Mouse (Mus musculus) monocyte, adult 5-6 weeks (primary cell): Measurements from ENCODE around the gene Zdhhc22. TPM values are rescaled to one million over a fixed set of nuclear protein-coding genes. Genes with fewer than 3 reads are reported as not detected.
A peak's percentile ranks its signal among the peaks of the same experiment; 100 is the strongest.

Source experiments
- ATAC-seq: fragments of 153-309, 156-312 bp; replicated peaks from 2 replicates; pipeline ENCODE4 v1.8.0; 2017; ENCODE audit warnings: mild to moderate bottlenecking; ENCODE audit not compliant: low TSS enrichment, insufficient number of reproducible peaks, severe bottlenecking, poor library complexity, low FRiP score
- total RNA-seq: library from RNA; stranded (forward); fragments of 200-1000, 200-491, 200-594 nt; gene quantifications from 3 replicates; pipeline ENCODE4 v1.2.3, GENCODE M21; 2017

Zdhhc22 gene
- total RNA-seq, 1 experiment from 2014 or later = 0.38 TPM

GRCm38 (mm10) chr12:86946862-86947574 is 43.2 kb downstream of the Zdhhc22 start, which contains the start of gene Cipc:
TSS of gene Cipc (plus strand) at chr12:86947043.
- peak; percentile 82 for ATAC-seq

DNA sequence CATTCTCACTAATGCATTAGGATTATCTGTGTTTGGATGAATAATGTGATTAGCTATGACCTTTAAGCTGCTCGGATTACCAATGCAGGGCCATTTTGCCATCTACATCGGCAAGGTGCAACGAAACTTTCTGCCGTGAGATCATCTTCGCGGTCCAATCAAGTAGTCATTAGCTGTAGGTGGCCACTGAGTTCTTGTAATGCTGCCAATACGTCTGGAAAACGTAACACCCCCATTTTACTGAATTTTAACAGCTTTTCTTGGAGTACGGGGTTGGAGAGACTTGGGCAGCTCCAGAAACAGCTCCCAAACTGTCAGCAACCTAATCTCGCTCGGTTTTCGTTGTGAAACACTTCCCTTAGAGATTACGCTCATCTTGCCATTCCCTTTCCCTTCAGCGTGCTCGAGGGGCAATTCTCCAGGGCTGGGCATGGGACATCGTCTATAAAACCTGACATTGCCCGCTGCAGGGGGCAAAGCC is 43.9 kb downstream of the Zdhhc22 start:
- ATAC-seq = no peak

DNA sequence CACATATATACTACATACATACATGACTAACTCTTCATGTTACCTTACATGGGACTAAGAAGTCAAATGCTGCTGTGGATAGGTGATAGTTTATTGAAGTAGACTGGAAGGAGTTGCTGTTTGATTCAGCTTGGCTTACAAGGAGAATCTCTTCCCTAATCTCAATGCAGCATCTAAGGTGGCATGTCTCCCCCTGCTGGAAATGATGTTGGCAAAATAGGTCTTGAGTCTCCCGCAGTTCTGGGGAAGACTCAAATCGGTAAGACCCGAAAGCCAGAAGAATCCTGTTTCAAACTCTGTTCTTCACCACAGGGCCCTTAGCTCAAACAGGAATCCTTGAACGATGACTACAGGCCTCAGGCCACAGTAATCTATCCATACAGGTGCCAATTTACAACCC is 45.1 kb downstream of the Zdhhc22 start:
- ATAC-seq = no peak

DNA sequence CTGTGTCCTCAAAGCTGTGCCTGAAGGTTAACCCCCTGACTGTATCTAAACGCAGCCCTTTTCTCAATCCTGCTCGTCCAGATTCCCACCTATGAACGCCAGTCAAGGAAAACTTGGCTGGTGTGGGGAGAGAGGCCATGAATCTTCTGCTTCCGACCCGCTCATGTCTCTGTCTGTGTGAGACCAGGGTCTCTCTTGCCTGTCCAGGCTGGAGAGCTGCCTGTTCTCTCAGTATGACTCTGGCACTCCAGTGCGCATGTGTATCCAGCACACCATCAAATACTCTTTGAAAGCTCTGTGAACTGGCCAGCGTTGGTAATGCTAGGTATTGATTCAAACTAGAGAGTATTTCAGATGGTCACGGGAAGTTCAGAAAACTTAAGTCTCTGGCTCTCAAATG is 46.8 kb downstream of the Zdhhc22 start:
- ATAC-seq = no peak

DNA sequence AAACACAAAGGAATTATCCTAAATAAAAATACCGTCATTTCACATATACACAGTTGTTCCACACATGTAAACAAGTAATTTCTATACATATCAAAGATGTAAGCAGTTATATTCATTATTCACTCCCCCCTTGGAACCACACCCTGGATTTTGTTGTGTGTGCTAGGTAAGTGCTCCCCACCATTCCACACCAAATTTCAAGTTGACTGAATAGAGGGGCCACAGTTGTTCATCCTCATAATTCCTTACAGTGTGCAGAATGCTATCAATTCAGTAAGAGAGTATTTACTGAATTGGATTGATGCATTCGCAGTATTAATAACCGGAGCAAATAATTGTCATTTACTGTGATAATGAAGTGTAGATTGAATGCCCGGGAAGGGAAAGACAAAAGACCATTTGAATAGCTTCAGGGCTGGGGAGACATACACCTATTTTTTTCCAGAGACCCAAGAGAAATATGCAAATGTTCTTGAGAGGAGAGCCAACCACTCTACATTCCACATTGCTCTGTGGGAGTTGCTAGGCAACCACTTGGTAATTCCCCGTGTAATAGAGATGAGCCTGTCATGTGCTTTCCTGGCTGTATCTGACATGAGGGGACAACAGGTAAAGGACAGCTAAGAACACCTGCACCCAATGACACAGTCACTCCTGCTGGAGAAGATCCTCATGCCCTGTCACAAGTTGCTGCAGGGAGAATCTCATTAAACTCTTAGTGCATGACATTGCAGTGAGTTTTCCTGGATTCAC is 48.3 kb downstream of the Zdhhc22 start:
- no peak for ATAC-seq

DNA sequence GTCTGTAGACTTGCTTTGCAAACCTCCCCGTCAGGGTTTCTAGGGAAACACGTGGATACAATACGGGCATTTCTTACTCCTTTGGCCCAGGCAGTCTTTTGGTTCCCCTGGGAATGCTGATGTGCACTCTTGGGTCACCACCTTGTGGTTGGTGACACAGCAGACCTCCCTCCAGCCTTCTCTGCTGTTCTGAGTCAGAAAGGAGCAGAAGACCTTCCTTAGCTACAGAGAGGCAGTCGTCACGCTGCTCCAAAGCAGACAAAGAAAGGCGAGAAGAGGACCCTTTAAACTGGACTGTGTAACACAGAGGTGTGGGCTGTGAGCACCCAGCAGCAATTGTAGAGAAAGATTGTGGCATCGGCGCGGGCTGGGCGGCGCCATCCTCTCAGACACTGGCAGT is 49.1 kb downstream of the Zdhhc22 start:
- no peak for ATAC-seq

- no peak for ATAC-seq
Measured at GRCm38 (mm10) chr12:86938571-86938970, 51.7 kb downstream of the Zdhhc22 start.

- ATAC-seq = no peak
Measured at GRCm38 (mm10) chr12:86936587-86937343, 53.5 kb downstream of the Zdhhc22 start.

DNA sequence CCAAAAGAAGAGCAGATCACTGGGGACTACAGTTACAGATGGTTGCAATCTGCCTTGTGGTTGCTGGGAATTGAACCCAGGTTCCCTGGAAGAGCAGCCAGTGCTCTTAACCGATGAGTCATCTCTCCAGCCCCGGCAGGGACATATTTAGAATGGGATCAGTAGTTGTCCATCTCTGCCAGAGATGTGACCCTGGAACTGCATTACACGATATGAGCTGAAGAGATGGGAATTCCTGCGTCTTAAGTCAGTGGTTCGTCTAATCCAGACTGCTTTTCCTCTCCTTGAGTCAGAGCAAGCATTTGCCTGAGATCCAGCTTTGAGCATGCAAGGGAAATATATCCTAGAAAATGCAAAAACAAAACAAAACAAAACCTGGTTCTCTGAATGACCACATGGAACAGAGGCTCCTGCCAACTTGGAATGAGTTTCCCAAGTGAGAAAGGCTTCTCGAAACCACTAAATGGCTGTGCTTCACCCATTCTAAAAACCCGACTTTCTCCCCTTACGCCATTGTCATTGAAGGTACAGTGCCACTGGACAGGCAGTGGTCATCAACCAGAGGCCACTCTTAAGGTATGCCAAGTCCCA is 54.4 kb downstream of the Zdhhc22 start:
- ATAC-seq = no peak

GRCm38 (mm10) chr12:86934748-86935147 is 55.5 kb downstream of the Zdhhc22 start:
- no peak for ATAC-seq

GRCm38 (mm10) chr12:86932575-86932952 is 57.7 kb downstream of the Zdhhc22 start:
- no peak for ATAC-seq

DNA sequence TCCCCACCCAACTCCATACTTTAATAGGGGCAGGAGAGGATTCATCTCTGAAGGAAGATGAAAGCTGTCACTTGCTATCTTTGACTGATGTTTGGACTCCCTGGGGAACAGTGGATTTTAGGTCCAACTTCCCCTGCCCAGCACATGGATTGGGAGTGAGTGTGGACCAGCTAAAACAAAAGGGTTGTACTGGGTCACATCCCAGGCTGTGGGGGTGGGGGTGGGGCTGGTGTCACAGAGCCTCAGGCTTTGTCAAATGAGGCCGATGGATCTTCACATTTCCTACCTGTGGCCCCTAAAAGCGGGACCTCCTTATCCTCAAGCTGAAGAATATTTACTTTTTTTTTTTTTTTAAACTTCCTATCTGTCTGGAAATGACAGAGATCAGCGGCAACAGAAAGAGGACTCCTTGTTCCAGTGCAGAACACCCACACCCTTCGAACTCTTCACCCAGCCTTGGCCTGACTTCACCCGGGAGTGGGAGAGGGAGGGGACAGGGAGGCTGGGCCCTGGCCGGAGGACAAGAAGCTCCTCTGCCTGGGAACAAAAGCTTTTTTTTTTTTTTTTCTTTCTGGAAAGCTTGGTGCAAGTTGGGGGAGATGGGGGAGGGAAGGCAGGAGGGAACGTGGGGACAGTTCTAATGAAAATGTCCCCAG is 58.2 kb downstream of the Zdhhc22 start:
- ATAC-seq = no peak

DNA sequence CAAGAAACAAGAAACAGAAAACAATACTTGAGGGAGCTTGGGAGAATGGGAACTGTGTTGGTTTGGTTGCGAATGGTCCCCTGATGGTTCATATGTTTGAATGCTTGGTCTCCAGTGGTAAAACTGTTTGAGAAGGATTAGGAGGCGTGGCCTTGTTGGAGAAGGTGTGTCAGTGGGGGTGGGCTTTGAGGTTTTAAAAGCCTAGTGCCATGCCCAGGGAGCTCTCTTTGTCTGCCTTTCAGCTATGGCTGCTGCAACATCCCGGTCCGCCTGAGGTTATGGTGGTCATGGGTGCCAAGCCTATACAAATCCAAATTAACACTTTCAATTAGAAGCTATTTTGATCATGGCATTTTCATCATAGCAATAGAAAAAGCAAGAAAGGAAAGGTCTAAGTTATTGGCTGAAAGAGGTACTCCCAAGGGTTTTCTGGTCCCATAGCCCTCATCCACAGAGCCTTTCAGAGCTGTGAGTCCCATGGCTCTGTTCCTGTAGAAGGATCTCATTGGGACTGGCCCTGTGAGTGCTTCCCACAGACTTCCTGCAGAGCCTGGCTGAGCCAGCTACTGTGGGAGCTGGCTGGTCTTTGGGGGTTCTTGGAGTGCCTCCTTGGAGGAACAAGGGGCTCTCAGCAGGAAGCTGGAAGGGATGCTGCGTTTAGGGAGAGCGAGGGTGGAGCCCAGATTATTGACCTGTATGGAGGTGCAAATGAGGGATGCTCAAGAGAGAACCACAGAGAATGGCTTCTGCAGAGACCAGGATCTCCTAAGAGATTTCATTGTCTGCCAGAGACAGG is 59.1 kb downstream of the Zdhhc22 start:
- no peak for ATAC-seq

Other genes with a start within 250 kb of the Zdhhc22 start
- gene Irf2bpl, start 105.6 kb downstream of the Zdhhc22 start, total RNA-seq = 15.1 to 32.7 TPM (median 18.2 TPM) in 3 replicates
- 25.1 to 34.7 TPM (median 25.9 TPM) in 3 replicates for gene Cipc, start 43.4 kb downstream of the Zdhhc22 start, total RNA-seq
- gene Tmem63c, start 30.9 kb upstream of the Zdhhc22 start, total RNA-seq = not detected in 3 replicates
- gene Ngb, start 112.1 kb upstream of the Zdhhc22 start, total RNA-seq = not detected in 3 replicates
- gene Gstz1, start 156.7 kb upstream of the Zdhhc22 start, total RNA-seq = 0.95 to 4.7 TPM (median 4.2 TPM) in 3 replicates
- 2.7 to 5.7 TPM (median 4.5 TPM) in 3 replicates for gene Pomt2, start 157.5 kb upstream of the Zdhhc22 start, total RNA-seq
- 0.39 TPM in 1 of 3 replicates, not detected in the others for gene Samd15, start 209.3 kb upstream of the Zdhhc22 start, total RNA-seq
- gene Tmed8, start 210.0 kb upstream of the Zdhhc22 start, total RNA-seq = 7.8 to 21.7 TPM (median 12.4 TPM) in 3 replicates
- gene Noxred1, start 248.3 kb upstream of the Zdhhc22 start, total RNA-seq = 0.29 to 0.86 TPM in 2 of 3 replicates, not detected in the other